Mouse (Mus musculus) embryonic facial prominence, embryonic 11.5 days (tissue): ENCODE results near the gene Limch1. TPM values are rescaled to one million over a fixed set of nuclear protein-coding genes. Genes with fewer than 3 reads are reported as not detected.

ENCODE experiments used
- ATAC-seq: fragments of 200-750 bp; cut with Nextera tagmentation; replicated peaks from 2 replicates; pipeline ENCODE4 v1.8.0; 2017; ENCODE audit warnings: low read depth; ENCODE audit not compliant: insufficient number of reproducible peaks, low FRiP score, low TSS enrichment
- DNase-seq: peaks from one replicate; pipeline ENCODE4 v3.0.0-alpha.2; 2015; ENCODE audit warnings: low spot score
- H3K27ac ChIP-seq: fragments of 300-500 bp; sonication (generic); replicated peaks from 2 replicates; pipeline ENCODE4 v1.5.1; 2014; ENCODE audit warnings: mild to moderate bottlenecking, low read depth, low read length, control low read depth
- H3K27me3 ChIP-seq: fragments of 300-500 bp; sonication (generic); 2 replicates; pipeline ENCODE4 v1.6.1; 2014; ENCODE audit warnings: mild to moderate bottlenecking, low read length, moderate library complexity, mixed read lengths; ENCODE audit not compliant: control insufficient read depth, insufficient read depth
- H3K36me3 ChIP-seq: fragments of 300-500 bp; sonication (generic); replicated peaks from 2 replicates; pipeline ENCODE4 v1.6.1; 2014; ENCODE audit warnings: low read depth, mild to moderate bottlenecking, low read length, moderate library complexity, mixed read lengths; ENCODE audit not compliant: control insufficient read depth, insufficient read depth
- H3K4me1 ChIP-seq: fragments of 300-500 bp; sonication (generic); 2 replicates; pipeline ENCODE4 v1.6.1; 2014; ENCODE audit warnings: low read length, mixed read lengths; ENCODE audit not compliant: control insufficient read depth, insufficient read depth
- H3K4me2 ChIP-seq: fragments of 300-500 bp; sonication (generic); 2 replicates; pipeline ENCODE4 v1.6.1; 2014; ENCODE audit warnings: low read depth, mild to moderate bottlenecking, control low read depth, low read length, moderate library complexity
- H3K4me3 ChIP-seq: fragments of 300-500 bp; sonication (generic); 2 replicates; pipeline ENCODE4 v1.5.1; 2014; ENCODE audit warnings: low read depth, low read length, control low read depth
- H3K9ac ChIP-seq: fragments of 300-500 bp; sonication (generic); replicated peaks from 2 replicates; pipeline ENCODE4 v1.6.1; 2014; ENCODE audit warnings: mild to moderate bottlenecking, control low read depth, low read length
- H3K9me3 ChIP-seq: fragments of 300-500 bp; sonication (generic); replicated peaks from 2 replicates; pipeline ENCODE4 v1.6.1; 2016; ENCODE audit warnings: mild to moderate bottlenecking, low read length, inconsistent platforms, mixed read lengths; ENCODE audit not compliant: control insufficient read depth
- WGBS: fragments of 180-500 bp; shearing (Covaris S2); extraction: QIAGEN DNeasy Blood & Tissue Kit; methylation state at CpG from one replicate; pipeline ENCODE4 v1.1.7; 2014; 5-methylcytosine and 5-hydroxymethylcytosine counted together
- polyA plus RNA-seq: library from polyadenylated mRNA; unstranded; fragments of >200 nt; fragmentation: Nextera tagmentation; extraction: Ambion mirVana; gene quantifications from 2 replicates; pipeline ENCODE4 v1.2.1, GENCODE M21; 2014

Limch1 gene
- polyA plus RNA-seq, 1 experiment from 2014 or later: 69.3 TPM

DNA sequence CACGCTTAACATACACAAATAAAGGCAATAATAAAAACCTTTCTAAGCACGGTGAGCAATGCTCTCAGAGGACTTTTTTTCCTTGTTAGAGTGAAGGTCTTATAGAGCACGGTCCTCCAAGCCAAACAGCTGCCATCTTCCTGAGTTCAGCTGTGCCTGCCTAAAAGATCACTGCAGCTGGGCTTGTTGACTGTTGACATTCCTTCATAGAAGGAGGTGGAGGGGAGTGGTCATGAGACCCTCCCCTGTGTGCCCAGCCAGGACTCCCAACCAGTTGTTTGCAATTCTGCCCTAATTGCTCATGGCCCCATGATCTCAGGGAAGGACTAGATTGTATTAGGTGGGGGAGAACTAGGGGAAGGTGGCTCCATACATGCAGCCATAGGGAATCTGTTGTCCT is 189.0 kb downstream of the Limch1 start:
- H3K4me3 ChIP-seq: no peak overlapping the region
- no peak overlapping the region for H3K27ac ChIP-seq
- ATAC-seq: no peak
- H3K9me3 ChIP-seq: no peaks in the 10 kb centered on the region
- H3K4me1 ChIP-seq: no peaks in the 10 kb centered on the region
- 77% methylated on average over 3 of the region's 3 CpGs for WGBS
- no peak overlapping the region for H3K4me2 ChIP-seq
- no peaks in the 10 kb centered on the region for H3K36me3 ChIP-seq
- H3K9ac ChIP-seq: no peak overlapping the region
- no peak for DNase-seq
- no peaks in the 10 kb centered on the region for H3K27me3 ChIP-seq

GRCm38 (mm10) chr5:66937376-66937775 is 191.7 kb downstream of the Limch1 start:
- ATAC-seq: no peak
- Histone ChIP-seq H3K9me3 (no peaks in the 10 kb centered on the region), H3K4me3 (no peak overlapping the region), H3K4me2 (no peak overlapping the region), H3K27ac (no peak overlapping the region), H3K4me1 (no peaks in the 10 kb centered on the region), H3K9ac (no peak overlapping the region), H3K27me3 (no peaks in the 10 kb centered on the region), H3K36me3 (no peaks in the 10 kb centered on the region)
- WGBS: 15% methylated on average over 9 of the region's 9 CpGs
- DNase-seq: peak; percentile 48

- no peak overlapping the region for H3K4me2 ChIP-seq
- H3K27ac ChIP-seq: no peak overlapping the region
- ATAC-seq: no peak
- no peaks in the 10 kb centered on the region for H3K9me3 ChIP-seq
- no peaks in the 10 kb centered on the region for H3K4me1 ChIP-seq
- 72% methylated on average over 8 of the region's 8 CpGs for WGBS
- H3K27me3 ChIP-seq: no peaks in the 10 kb centered on the region
- H3K9ac ChIP-seq: no peak overlapping the region
- no peak overlapping the region for H3K4me3 ChIP-seq
- no peak for DNase-seq
- no peaks in the 10 kb centered on the region for H3K36me3 ChIP-seq
These were observed 196.3 kb downstream of the Limch1 start for GRCm38 (mm10) chr5:66941710-66942450.

GRCm38 (mm10) chr5:66942922-66943321 is 197.3 kb downstream of the Limch1 start:
- Histone ChIP-seq H3K4me1 (no peaks in the 10 kb centered on the region), H3K4me2 (no peak overlapping the region), H3K9ac (no peak overlapping the region), H3K4me3 (no peak overlapping the region), H3K27me3 (no peaks in the 10 kb centered on the region), H3K27ac (no peak overlapping the region), H3K9me3 (no peaks in the 10 kb centered on the region), H3K36me3 (no peaks in the 10 kb centered on the region)
- WGBS: 80% methylated on average over 2 of the region's 2 CpGs
- DNase-seq (no peak), ATAC-seq (no peak)

GRCm38 (mm10) chr5:66943521-66943920 is 197.9 kb downstream of the Limch1 start:
- Histone ChIP-seq H3K27ac (no peak overlapping the region), H3K9me3 (no peaks in the 10 kb centered on the region), H3K36me3 (no peaks in the 10 kb centered on the region), H3K27me3 (no peaks in the 10 kb centered on the region), H3K4me2 (no peak overlapping the region), H3K4me3 (no peak overlapping the region), H3K4me1 (no peaks in the 10 kb centered on the region), H3K9ac (no peak overlapping the region)
- no peak for ATAC-seq
- DNase-seq: no peak
- WGBS: 69% methylated on average over 7 of the region's 7 CpGs

- Histone ChIP-seq H3K4me2 (no peak overlapping the region), H3K36me3 (no peaks in the 10 kb centered on the region), H3K9me3 (no peaks in the 10 kb centered on the region), H3K27ac (peak overlapping the region; percentile 67), H3K9ac (no peak overlapping the region), H3K4me3 (no peak overlapping the region), H3K27me3 (no peaks in the 10 kb centered on the region), H3K4me1 (no peaks in the 10 kb centered on the region)
- 62% methylated on average over 6 of the region's 6 CpGs for WGBS
- DNase-seq (no peak), ATAC-seq (no peak)
These were observed 202.3 kb downstream of the Limch1 start for GRCm38 (mm10) chr5:66947958-66948357.

- no peak overlapping the region for H3K4me2 ChIP-seq
- WGBS: 71% methylated on average over 8 of the region's 8 CpGs
- no peaks in the 10 kb centered on the region for H3K36me3 ChIP-seq
- no peak overlapping the region for H3K9ac ChIP-seq
- ATAC-seq: no peak
- H3K27me3 ChIP-seq: no peaks in the 10 kb centered on the region
- no peak overlapping the region for H3K27ac ChIP-seq
- no peak overlapping the region for H3K4me3 ChIP-seq
- no peaks in the 10 kb centered on the region for H3K4me1 ChIP-seq
- no peaks in the 10 kb centered on the region for H3K9me3 ChIP-seq
- DNase-seq: no peak
These were observed 203.6 kb downstream of the Limch1 start for GRCm38 (mm10) chr5:66949098-66949692.

DNA sequence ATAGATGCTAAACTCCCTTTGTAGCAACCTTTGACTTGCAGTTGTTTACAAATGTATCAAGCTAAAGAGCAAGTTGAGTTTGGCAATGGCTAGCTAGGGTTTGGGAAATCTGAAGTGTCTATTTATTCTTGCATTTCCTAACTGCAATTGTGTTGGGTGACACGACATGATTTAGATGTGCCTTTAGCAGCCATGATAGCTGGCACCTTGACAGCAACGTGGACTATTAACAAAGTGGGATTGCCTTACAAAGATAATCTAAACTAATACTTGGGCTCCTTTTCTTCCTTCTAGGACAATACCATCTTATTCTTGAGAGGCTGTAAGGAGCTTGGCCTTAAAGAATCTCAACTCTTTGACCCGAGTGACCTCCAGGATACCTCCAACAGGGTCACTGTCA is 207.7 kb downstream of the Limch1 start:
- 77% methylated on average over 3 of the region's 3 CpGs for WGBS
- ATAC-seq (no peak), DNase-seq (no peak)
- Histone ChIP-seq H3K9ac (no peak overlapping the region), H3K4me1 (no peaks in the 10 kb centered on the region), H3K9me3 (no peaks in the 10 kb centered on the region), H3K27me3 (no peaks in the 10 kb centered on the region), H3K4me2 (no peak overlapping the region), H3K36me3 (no peaks in the 10 kb centered on the region), H3K4me3 (no peak overlapping the region), H3K27ac (no peak overlapping the region)
